Mouse (Mus musculus) liver, embryonic 14.5 days (tissue): ENCODE measurements at regions not wholly inside any gene's neighbourhood (a gene's known extent, or its start where the extent isn't known, plus 50 kb on each side); places are given as distances from the start of the nearest gene placed in this dataset.

ENCODE experiments used
- ATAC-seq: fragments of 200-750 bp; cut with Nextera tagmentation; 2 replicates; pipeline ENCODE4 v1.8.0; 2017; ENCODE audit warnings: moderate number of reproducible peaks, mild to moderate bottlenecking, moderate library complexity; ENCODE audit not compliant: insufficient read depth
- DNase-seq, 3 experiments: peaks; one replicate each; pipeline ENCODE4 v3.0.0-alpha.2; 2012 to 2013; ENCODE audit warnings: low read depth in 3 of 3, low spot score in 3 of 3
- H3K27ac ChIP-seq: fragments of 300-500 bp; sonication (generic); 2 replicates; pipeline ENCODE4 v1.5.1; 2014; ENCODE audit warnings: moderate library complexity, mild to moderate bottlenecking, control low read depth, inconsistent platforms
- H3K27me3 ChIP-seq: fragments of 300-500 bp; sonication (generic); 2 replicates; pipeline ENCODE4 v1.6.1; 2014; ENCODE audit warnings: mild to moderate bottlenecking, low read length, moderate library complexity; ENCODE audit not compliant: control insufficient read depth, insufficient read depth
- H3K36me3 ChIP-seq: fragments of 300-500 bp; sonication (generic); replicated peaks from 2 replicates; pipeline ENCODE4 v1.6.1; 2014; ENCODE audit warnings: low read depth; ENCODE audit not compliant: control insufficient read depth, insufficient read depth
- H3K4me1 ChIP-seq, 2 experiments: fragments of 200-500 bp in 1 of 2; fragments of 300-500 bp in 1 of 2; sonication (generic) in 1 of 2; replicated peaks; 2 replicates each; pipeline ENCODE4 v1.6.1; 2012 to 2014; ENCODE audit warnings: antibody characterized with exemption in 1 of 2, inconsistent platforms in 1 of 2, low read length in 1 of 2; ENCODE audit not compliant: control insufficient read depth in 2 of 2, insufficient read depth in 2 of 2
- H3K4me2 ChIP-seq: fragments of 300-500 bp; sonication (generic); 2 replicates; pipeline ENCODE4 v1.6.1; 2014; ENCODE audit warnings: low read depth, mild to moderate bottlenecking, control low read depth, moderate library complexity
- H3K4me3 ChIP-seq, 2 experiments: fragments of 200-500 bp in 1 of 2; fragments of 300-500 bp in 1 of 2; sonication (generic) in 1 of 2; 2 replicates each; pipeline ENCODE4 v1.5.1; 2012 to 2014; ENCODE audit warnings: low read depth in 2 of 2, low read length in 2 of 2, mild to moderate bottlenecking in 2 of 2, control low read depth in 1 of 2, inconsistent platforms in 1 of 2, moderate library complexity in 1 of 2; ENCODE audit not compliant: insufficient read depth in 1 of 2
- H3K9ac ChIP-seq: fragments of 300-500 bp; sonication (generic); replicated peaks from 2 replicates; pipeline ENCODE4 v1.6.1; 2014; ENCODE audit warnings: mild to moderate bottlenecking, control low read depth, moderate library complexity
- H3K9me3 ChIP-seq: fragments of 300-500 bp; sonication (generic); 2 replicates; pipeline ENCODE4 v1.6.1; 2016; ENCODE audit warnings: low read length, mixed read lengths; ENCODE audit not compliant: control insufficient read depth
- CTCF ChIP-seq: IDR thresholded peaks from 2 replicates; pipeline ENCODE4 v1.5.1; 2016; ENCODE audit warnings: antibody characterized with exemption, low read depth, control low read depth
- EP300 ChIP-seq: IDR thresholded peaks from 2 replicates; pipeline ENCODE4 v1.6.1; 2016; ENCODE audit warnings: antibody characterized with exemption, low read depth
- WGBS: fragments of 180-500 bp; shearing (Covaris S2); extraction: QIAGEN DNeasy Blood & Tissue Kit; methylation state at CpG from one replicate; pipeline ENCODE4 v1.1.7; 2014; ENCODE audit not compliant: insufficient replicate concordance; 5-methylcytosine and 5-hydroxymethylcytosine counted together

- TF ChIP-seq EP300 (no peak), CTCF (no peak)
- WGBS, result 59% methylated on average over 4 of the region's 4 CpGs
Measured at GRCm38 (mm10) chr4:131577571-131577970, 260.5 kb downstream of the Ptpru start.

GRCm38 (mm10) chr4:131585946-131586345 is 252.1 kb downstream of the Ptpru start:
- Histone ChIP-seq H3K9ac (no peak overlapping the region), H3K36me3 (no peaks in the 10 kb centered on the region), H3K4me1 (no peaks in the 10 kb centered on the region), H3K4me2 (no peak overlapping the region), H3K4me3 (no peak overlapping the region), H3K27ac (no peak overlapping the region), H3K9me3 (no peaks in the 10 kb centered on the region), H3K27me3 (no peaks in the 10 kb centered on the region)
- no peak for DNase-seq
- no peak for ATAC-seq
- 39% methylated on average over 3 of the region's 3 CpGs for WGBS
- TF ChIP-seq EP300 (no peak), CTCF (no peak)

More at GRCm38 (mm10) chr4:131577571-131577970, 260.5 kb downstream of the Ptpru start:
- DNase-seq (no peak), ATAC-seq (no peak)
- no peaks in the 10 kb centered on the region for H3K27me3 ChIP-seq
- H3K9ac ChIP-seq, result no peak overlapping the region
- no peaks in the 10 kb centered on the region for H3K4me1 ChIP-seq
- no peak overlapping the region for H3K4me3 ChIP-seq
- H3K4me2 ChIP-seq, result no peak overlapping the region
- H3K36me3 ChIP-seq, result no peaks in the 10 kb centered on the region
- H3K9me3 ChIP-seq, result no peaks in the 10 kb centered on the region
- no peak overlapping the region for H3K27ac ChIP-seq

- no peaks in the 10 kb centered on the region for H3K4me1 ChIP-seq
- no peak for DNase-seq
- H3K4me2 ChIP-seq, result no peak overlapping the region
- ATAC-seq, result no peak
- H3K4me3 ChIP-seq, result no peak overlapping the region
- no peak overlapping the region for H3K27ac ChIP-seq
- TF ChIP-seq EP300 (no peak), CTCF (no peak)
- no peaks in the 10 kb centered on the region for H3K36me3 ChIP-seq
- WGBS, result 48% methylated on average over 7 of the region's 7 CpGs
- no peak overlapping the region for H3K9ac ChIP-seq
- H3K9me3 ChIP-seq, result no peaks in the 10 kb centered on the region
- H3K27me3 ChIP-seq, result no peaks in the 10 kb centered on the region
Measured at GRCm38 (mm10) chr4:131587536-131587935, 250.6 kb downstream of the Ptpru start.

GRCm38 (mm10) chr4:131590136-131590535 is 248.0 kb downstream of the Ptpru start:
- no peak overlapping the region for H3K4me3 ChIP-seq
- H3K9ac ChIP-seq, result no peak overlapping the region
- no peak for TF ChIP-seq EP300
- no peak for TF ChIP-seq CTCF
- H3K4me1 ChIP-seq, result no peaks in the 10 kb centered on the region
- DNase-seq (no peak), ATAC-seq (no peak)
- no peak overlapping the region for H3K4me2 ChIP-seq
- no peak overlapping the region for H3K27ac ChIP-seq
- WGBS, result 35% methylated on average over 4 of the region's 4 CpGs
- H3K36me3 ChIP-seq, result no peaks in the 10 kb centered on the region
- H3K27me3 ChIP-seq, result no peaks in the 10 kb centered on the region
- no peaks in the 10 kb centered on the region for H3K9me3 ChIP-seq

DNA sequence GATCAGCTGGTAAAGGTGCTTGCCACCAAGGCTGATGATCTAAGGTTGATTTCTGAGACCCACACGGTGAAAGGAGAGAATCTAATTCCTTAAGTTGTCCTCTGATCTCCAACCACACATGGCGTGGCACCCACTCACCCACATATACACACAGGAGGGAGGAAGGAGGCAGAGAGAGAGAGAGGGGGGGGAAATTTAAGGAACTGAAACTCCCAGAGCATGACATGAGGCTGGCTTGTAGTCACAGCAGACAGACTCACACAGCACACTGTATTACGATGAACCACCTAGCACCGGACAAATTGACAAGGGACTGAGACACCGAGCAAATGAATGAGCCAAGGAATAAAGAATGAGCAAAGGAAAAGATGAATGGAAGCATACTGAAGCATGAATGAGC is 246.6 kb downstream of the Ptpru start:
- ATAC-seq, result no peak
- no peak overlapping the region for H3K4me3 ChIP-seq
- WGBS, result 62% methylated on average over 5 of the region's 5 CpGs
- H3K9me3 ChIP-seq, result no peaks in the 10 kb centered on the region
- TF ChIP-seq EP300 (no peak), CTCF (no peak)
- H3K27me3 ChIP-seq, result no peaks in the 10 kb centered on the region
- no peak overlapping the region for H3K27ac ChIP-seq
- no peak for DNase-seq
- no peak overlapping the region for H3K9ac ChIP-seq
- H3K36me3 ChIP-seq, result no peaks in the 10 kb centered on the region
- no peaks in the 10 kb centered on the region for H3K4me1 ChIP-seq
- H3K4me2 ChIP-seq, result no peak overlapping the region

- Histone ChIP-seq H3K27ac (no peak overlapping the region), H3K4me2 (no peak overlapping the region), H3K36me3 (no peaks in the 10 kb centered on the region), H3K9ac (no peak overlapping the region), H3K9me3 (no peaks in the 10 kb centered on the region), H3K4me3 (no peak overlapping the region), H3K4me1 (no peaks in the 10 kb centered on the region), H3K27me3 (no peaks in the 10 kb centered on the region)
- TF ChIP-seq CTCF, result no peak
- no peak for TF ChIP-seq EP300
- no peak for DNase-seq
- no peak for ATAC-seq
- WGBS, result 76% methylated on average over 10 of the region's 10 CpGs
Measured at GRCm38 (mm10) chr4:131597996-131598395, 240.1 kb downstream of the Ptpru start.
